Mouse (Mus musculus) brain, embryonic 14.5 days (tissue): ENCODE data around the gene Rbl2. TPM values are rescaled to one million over a fixed set of nuclear protein-coding genes. Genes with fewer than 3 reads are reported as not detected.

Source experiments
- DNase-seq: peaks from one replicate; pipeline ENCODE4 v3.0.0-alpha.2; 2011; ENCODE audit warnings: low read depth
- CTCF ChIP-seq: fragments of 200-500 bp; IDR thresholded peaks from 2 replicates; pipeline ENCODE4 v1.5.1; 2012; ENCODE audit warnings: inconsistent platforms, mild to moderate bottlenecking, moderate library complexity, borderline replicate concordance; ENCODE audit not compliant: insufficient read depth, insufficient read length; ENCODE audit errors: extremely low read depth
- POLR2A ChIP-seq: fragments of 200-500 bp; IDR thresholded peaks from 2 replicates; pipeline ENCODE4 v1.6.1; 2012; ENCODE audit warnings: mild to moderate bottlenecking, inconsistent platforms, borderline replicate concordance; ENCODE audit not compliant: poor library complexity, insufficient read depth, insufficient read length, severe bottlenecking; ENCODE audit errors: extremely low read depth
- polyA plus RNA-seq: library from polyadenylated mRNA; depleted of rRNA; stranded (reverse); fragments of >200 nt; gene quantifications from 2 replicates; pipeline ENCODE4 v1.2.3, GENCODE M21; 2012

Rbl2 gene
- polyA plus RNA-seq, 1 experiment, result 24.0 TPM

- DNase-seq, result peak; percentile 31
- TF ChIP-seq POLR2A (no peak), CTCF (peak; percentile 36; the same call in 1 of the 2 replicates)
Observed at GRCm38 (mm10) chr8:91118131-91118530, 48.3 kb downstream of the Rbl2 start.

GRCm38 (mm10) chr8:91124315-91124714 lies 54.5 kb downstream of the Rbl2 start:
- DNase-seq, result no peak
- TF ChIP-seq POLR2A (no peak), CTCF (no peak)

GRCm38 (mm10) chr8:91126786-91127185 lies 56.9 kb downstream of the Rbl2 start:
- no peak for DNase-seq
- no peak for TF ChIP-seq CTCF
- no peak for TF ChIP-seq POLR2A

- no peak for DNase-seq
- TF ChIP-seq POLR2A (no peak), CTCF (no peak)
Observed at GRCm38 (mm10) chr8:91132731-91133130, 62.9 kb downstream of the Rbl2 start.

- DNase-seq, result no peak
- TF ChIP-seq CTCF (no peak), POLR2A (peak; percentile 94)
Observed at GRCm38 (mm10) chr8:91133441-91134069, 63.7 kb downstream of the Rbl2 start.

- peak; percentile 100 for DNase-seq
- TF ChIP-seq POLR2A (peak; percentile 67; the same call in 1 of the 2 replicates), CTCF (peak; percentile 44; the same call in 1 of the 2 replicates)
Observed at GRCm38 (mm10) chr8:91134070-91134475, 64.2 kb downstream of the Rbl2 start.

- DNase-seq, result no peak
- no peak for TF ChIP-seq CTCF
- TF ChIP-seq POLR2A, result no peak
Observed at GRCm38 (mm10) chr8:91134659-91135058, 64.8 kb downstream of the Rbl2 start.

- TF ChIP-seq CTCF (no peak), POLR2A (no peak)
- DNase-seq, result no peak
Observed at GRCm38 (mm10) chr8:91135308-91136181, 65.7 kb downstream of the Rbl2 start.

- DNase-seq, result no peak
- TF ChIP-seq POLR2A, result no peak
- no peak for TF ChIP-seq CTCF
Observed at GRCm38 (mm10) chr8:91140828-91141227, 71.0 kb downstream of the Rbl2 start.

- peak; percentile 72 for DNase-seq
- TF ChIP-seq POLR2A (no peak), CTCF (peak; percentile 74; the same call in 1 of the 2 replicates)
Observed at GRCm38 (mm10) chr8:91147715-91148114, 77.9 kb downstream of the Rbl2 start.

- TF ChIP-seq POLR2A, result no peak
- TF ChIP-seq CTCF, result no peak
- DNase-seq, result no peak
Observed at GRCm38 (mm10) chr8:91148643-91149178, 78.9 kb downstream of the Rbl2 start.
